24 mouse cellular contexts compared by ENCODE assay signal in the genomic region with DNA sequence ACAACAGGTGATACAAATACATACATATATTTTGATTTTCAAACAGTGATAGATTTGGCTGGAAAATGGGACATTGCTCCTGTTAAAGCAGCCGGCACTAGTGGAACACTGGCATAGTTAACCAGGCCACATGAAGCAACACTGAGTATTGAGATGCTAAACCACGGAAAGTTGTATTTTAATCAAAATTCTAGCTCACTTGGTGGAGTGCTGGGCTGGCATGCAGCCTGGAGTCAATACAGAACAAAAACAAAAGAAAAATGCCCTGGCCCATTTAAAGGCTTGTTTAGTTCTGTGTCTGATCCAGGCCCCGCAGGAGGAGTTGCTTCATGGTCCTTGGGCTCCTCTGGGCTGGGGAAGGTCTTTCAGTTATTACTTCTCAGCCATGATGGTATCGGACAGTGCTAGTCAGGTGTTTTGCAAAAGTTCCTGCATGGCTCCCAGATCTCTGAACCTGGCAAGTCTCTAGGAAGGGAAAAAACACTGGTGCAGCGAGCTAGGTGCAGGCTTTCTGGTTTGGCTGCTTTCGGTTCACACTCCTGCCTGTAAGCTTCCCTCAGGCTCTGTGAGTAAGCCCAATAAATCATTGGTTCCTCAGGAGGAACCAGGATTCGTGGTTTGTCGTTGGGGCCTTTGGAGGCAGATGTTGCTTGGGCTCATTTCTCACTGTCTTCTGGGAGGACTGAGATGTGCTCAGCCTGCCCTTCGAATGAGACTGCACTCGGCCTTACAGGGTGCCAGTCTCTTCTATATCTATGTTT. TPM values are rescaled to one million over a fixed set of nuclear protein-coding genes. Genes with fewer than 3 reads are reported as not detected.
DNase-seq lines count a peak whose midpoint lies in the region; ATAC-seq and TF ChIP-seq lines count a peak whose summit lies in the region.
"Had no signal": no experiment of that assay in that cellular context is flagged by ENCODE, and none has a peak within 500 bp of the region (broad histone marks: within the 10 kb centered on the region; RNA-seq: fewer than 3 reads in every experiment).

No protein-coding gene starts in this region.

- H3K9me3 ChIP-seq in stomach, embryonic 15.5 days = no peaks in the 10 kb centered on the region
- no peaks in the 10 kb centered on the region for H3K9me3 ChIP-seq in hindbrain, embryonic 14.5 days (ENCODE audit: control insufficient read depth, low read length)
- H3K9me3 ChIP-seq: heart, embryonic 10.5 days; midbrain, embryonic 12.5 days had no signal

- peak; percentile 75 to 89 for DNase-seq in adrenal gland, adult (ENCODE audit: inconsistent age in 2 of 2, low spot score in 1 of 2)
- DNase-seq in adrenal gland, postnatal 4 days (ENCODE audit: low spot score in 2 of 2) = no peak
- DNase-seq in left cerebral cortex, adult 2 months (ENCODE audit: extremely low spot score in 1 of 2, low spot score in 2 of 2) = no peak
- no peak for DNase-seq in left cerebral cortex, adult 8-10 months (ENCODE audit: low spot score in 2 of 2)
- DNase-seq in fat pad, adult 2 months (ENCODE audit: extremely low read depth, low read depth, low spot score) = peak; percentile 68
- no peak for DNase-seq in hindbrain, embryonic 14.5 days (ENCODE audit: low spot score)
- DNase-seq in heart, postnatal 10 days = no peak
- DNase-seq: cerebellum, adult 11 months; gastrocnemius, postnatal 10 days; kidney, adult 8-10 months; kidney, postnatal 36 days had no signal

- ATAC-seq in stomach, embryonic 15.5 days (ENCODE audit: insufficient read depth, low FRiP score, low read depth) = no peak
- no peak for ATAC-seq in hindbrain, embryonic 14.5 days (ENCODE audit: low FRiP score)
- ATAC-seq: hindbrain, embryonic 16.5 days had no signal

- no peak overlapping the region for H3K4me3 ChIP-seq in left cerebral cortex, adult 2 months
- H3K4me3 ChIP-seq in stomach, embryonic 15.5 days (replicated peaks) = no peak overlapping the region
- no peak overlapping the region for H3K4me3 ChIP-seq in hindbrain, embryonic 14.5 days (replicated peaks; ENCODE audit: low read length)
- H3K4me3 ChIP-seq: heart, embryonic 10.5 days; midbrain, embryonic 12.5 days had no signal

- no peak overlapping the region for H3K9ac ChIP-seq in stomach, embryonic 15.5 days
- H3K9ac ChIP-seq in hindbrain, embryonic 14.5 days = no peak overlapping the region
- H3K9ac ChIP-seq: liver, embryonic 14.5 days; midbrain, embryonic 12.5 days had no signal

- H3K4me1 ChIP-seq in stomach, embryonic 15.5 days = no peaks in the 10 kb centered on the region
- no peaks in the 10 kb centered on the region for H3K4me1 ChIP-seq in hindbrain, embryonic 14.5 days (replicated peaks; ENCODE audit: control insufficient read depth, insufficient read depth, low read length)
- H3K4me1 ChIP-seq: heart, embryonic 10.5 days; midbrain, embryonic 12.5 days had no signal

- WGBS in stomach, embryonic 15.5 days = 50% methylated on average over 10 of the region's 10 CpGs
- 76% methylated on average over 10 of the region's 10 CpGs for WGBS in hindbrain, embryonic 14.5 days

- TF ChIP-seq CTCF in left cerebral cortex, adult 2 months (IDR thresholded peaks at IDR 0.05) = no peak

- intact Hi-C loops in left cerebral cortex, adult 2 months (cut with DNase I) = loop anchor here (5.0 kb wide), 2 partner anchors 52 to 102 kb away; partner anchors contain the start of gene Abca2
- intact Hi-C loops in heart, postnatal 10 days (cut with DNase I) = no loop called here

- H3K27ac ChIP-seq in left cerebral cortex, adult 2 months = peak overlapping the region; percentile 66
- H3K27ac ChIP-seq in stomach, embryonic 15.5 days = peak overlapping the region; percentile 44; the same call in 1 of the 2 replicates
- H3K27ac ChIP-seq in hindbrain, embryonic 14.5 days = no peak overlapping the region
- H3K27ac ChIP-seq: heart, embryonic 10.5 days; liver, embryonic 14.5 days; midbrain, embryonic 12.5 days had no signal

- no peaks in the 10 kb centered on the region for H3K36me3 ChIP-seq in stomach, embryonic 15.5 days
- no peaks in the 10 kb centered on the region for H3K36me3 ChIP-seq in hindbrain, embryonic 14.5 days (replicated peaks; ENCODE audit: control insufficient read depth, insufficient read depth)
- H3K36me3 ChIP-seq: heart, embryonic 10.5 days; midbrain, embryonic 12.5 days had no signal

- H3K4me2 ChIP-seq in stomach, embryonic 15.5 days = no peak overlapping the region
- H3K4me2 ChIP-seq in hindbrain, embryonic 14.5 days (replicated peaks) = no peak overlapping the region
- H3K4me2 ChIP-seq: midbrain, embryonic 12.5 days had no signal

- no peaks in the 10 kb centered on the region for H3K27me3 ChIP-seq in stomach, embryonic 15.5 days (replicated peaks)
- H3K27me3 ChIP-seq in hindbrain, embryonic 14.5 days (ENCODE audit: control insufficient read depth, insufficient read depth, low read length) = no peaks in the 10 kb centered on the region

RNA-seq across cellular contexts. Expression of gene Ptgds, which starts 9.9 kb away (rescaled TPM):
- 1 to 10 TPM; 3.6 to 6.5 TPM for total RNA-seq in adrenal gland, postnatal 4 days (2021)
- total RNA-seq in left cerebral cortex, adult 2 months (2021) = 1,000 to 10,000 TPM; 1,632 to 2,529 TPM
- 1,000 to 10,000 TPM; 1,862 to 2,386 (median 2,226) TPM for total RNA-seq in left cerebral cortex, adult 8-10 months (2022)
- polyA plus RNA-seq in stomach, embryonic 15.5 days (2015; fragmentation: Nextera tagmentation; extraction: Ambion mirVana) = 6.8 and 7.5 TPM in 2 replicates
- 230 and 390 TPM in 2 replicates for polyA plus RNA-seq in hindbrain, embryonic 14.5 days (2014; fragmentation: Nextera tagmentation; extraction: Ambion mirVana)
- total RNA-seq in heart, postnatal 10 days (2021) = 100 to 1,000 TPM in 1 of 2 experiments, 10 to 100 TPM in 1; 75.1 to 110 TPM
- total RNA-seq: MEL; neutrophil, adult 5-6 weeks had no signal

RNA-seq across cellular contexts. Expression of gene Lcn12, which starts 14.0 kb away (rescaled TPM):
- total RNA-seq in adrenal gland, postnatal 4 days (2021) = not detected
- not detected for total RNA-seq in left cerebral cortex, adult 2 months (2021)
- total RNA-seq in left cerebral cortex, adult 8-10 months (2022) = not detected
- not detected in 2 replicates for polyA plus RNA-seq in stomach, embryonic 15.5 days (2015; fragmentation: Nextera tagmentation; extraction: Ambion mirVana)
- polyA plus RNA-seq in hindbrain, embryonic 14.5 days (2014; fragmentation: Nextera tagmentation; extraction: Ambion mirVana) = not detected in 2 replicates
- total RNA-seq in heart, postnatal 10 days (2021) = not detected
- total RNA-seq: gastrocnemius, postnatal 10 days; heart, postnatal 25 days; layer of hippocampus, postnatal 14 days; left cerebral cortex, postnatal 36 days; MEL; neutrophil, adult 5-6 weeks had no signal
- polyA plus RNA-seq: brain, embryonic 14.5 days; embryonic facial prominence, embryonic 11.5 days; heart, embryonic 10.5 days; hindbrain, embryonic 16.5 days; liver, embryonic 14.5 days; lung, embryonic 16.5 days; midbrain, embryonic 12.5 days had no signal

RNA-seq across cellular contexts. Expression of gene Paxx, which starts 18.8 kb away (rescaled TPM):
- 10 to 100 TPM; 41.0 to 48.5 TPM for total RNA-seq in adrenal gland, postnatal 4 days (2021)
- 10 to 100 TPM; 65.9 to 75.3 TPM for total RNA-seq in left cerebral cortex, adult 2 months (2021)
- total RNA-seq in left cerebral cortex, adult 8-10 months (2022) = 10 to 100 TPM; 67.2 to 88.0 (median 78.1) TPM
- polyA plus RNA-seq in stomach, embryonic 15.5 days (2015; fragmentation: Nextera tagmentation; extraction: Ambion mirVana) = 35.3 and 37.4 TPM in 2 replicates
- polyA plus RNA-seq in hindbrain, embryonic 14.5 days (2014; fragmentation: Nextera tagmentation; extraction: Ambion mirVana) = 93.1 and 109 TPM in 2 replicates
- total RNA-seq in heart, postnatal 10 days (2021) = 10 to 100 TPM; 33.3 to 39.5 TPM

RNA-seq across cellular contexts. Expression of gene Fbxw5, which starts 20.8 kb away (rescaled TPM):
- 100 to 1,000 TPM in 1 of 2 experiments, 10 to 100 TPM in 1; 99.5 to 118 TPM for total RNA-seq in adrenal gland, postnatal 4 days (2021)
- 100 to 1,000 TPM; 120 to 122 TPM for total RNA-seq in left cerebral cortex, adult 2 months (2021)
- 100 to 1,000 TPM; 105 to 121 (median 113) TPM for total RNA-seq in left cerebral cortex, adult 8-10 months (2022)
- 64.4 and 71.4 TPM in 2 replicates for polyA plus RNA-seq in stomach, embryonic 15.5 days (2015; fragmentation: Nextera tagmentation; extraction: Ambion mirVana)
- polyA plus RNA-seq in hindbrain, embryonic 14.5 days (2014; fragmentation: Nextera tagmentation; extraction: Ambion mirVana) = 116 and 118 TPM in 2 replicates
- total RNA-seq in heart, postnatal 10 days (2021) = 10 to 100 TPM; 93.1 to 93.4 TPM

RNA-seq across cellular contexts. Expression of gene C8g, which starts 21.8 kb away (rescaled TPM):
- 1 to 10 TPM; 1.0 to 9.9 TPM for total RNA-seq in adrenal gland, postnatal 4 days (2021)
- 1 to 10 TPM; 1.4 to 1.5 TPM for total RNA-seq in left cerebral cortex, adult 2 months (2021)
- 1 to 10 TPM in 3 of 4 experiments, under 1 TPM in 1; 0.86 to 1.9 (median 1.6) TPM for total RNA-seq in left cerebral cortex, adult 8-10 months (2022)
- 8.3 and 8.6 TPM in 2 replicates for polyA plus RNA-seq in stomach, embryonic 15.5 days (2015; fragmentation: Nextera tagmentation; extraction: Ambion mirVana)
- polyA plus RNA-seq in hindbrain, embryonic 14.5 days (2014; fragmentation: Nextera tagmentation; extraction: Ambion mirVana) = 4.1 and 5.5 TPM in 2 replicates
- under 1 TPM; 0.52 to 0.53 TPM for total RNA-seq in heart, postnatal 10 days (2021)
- total RNA-seq: neutrophil, adult 5-6 weeks had no signal

Comparison
In these comparisons a context has a peak if more than half of its experiments do, and no peak if none do; other contexts are left out.
1. DNase-seq: peak in adrenal gland, adult (2 of 2) and fat pad, adult 2 months (single experiment); none in adrenal gland, postnatal 4 days (0 of 2), left cerebral cortex, adult 2 months (0 of 2), left cerebral cortex, adult 8-10 months (0 of 2), hindbrain, embryonic 14.5 days (single experiment) and heart, postnatal 10 days (0 of 2).
2. RNA of gene Ptgds, which starts 9.9 kb away (total RNA-seq): 1,632 to 2,529 TPM in left cerebral cortex, adult 2 months and 1,862 to 2,386 TPM in left cerebral cortex, adult 8-10 months; 75.1 to 110 TPM in heart, postnatal 10 days and 3.6 to 6.5 TPM in adrenal gland, postnatal 4 days; every median in the first group is over 10 times any median in the second.